Mouse (Mus musculus) lung, postnatal 0 days (tissue): ENCODE results near the gene Mtfr2. TPM values are rescaled to one million over a fixed set of nuclear protein-coding genes. Genes with fewer than 3 reads are reported as not detected.
A peak's percentile ranks its signal among the peaks of the same experiment; 100 is the strongest.

Experiments used
- ATAC-seq: fragments of 200-750 bp; cut with Nextera tagmentation; 2 replicates; pipeline ENCODE4 v1.8.0; 2017; ENCODE audit warnings: moderate library complexity
- DNase-seq: peaks from one replicate; pipeline ENCODE4 v3.0.0-alpha.2; 2016; ENCODE audit warnings: low spot score
- H3K27ac ChIP-seq: fragments of 300-500 bp; sonication (generic); 2 replicates; pipeline ENCODE4 v1.5.1; 2014; ENCODE audit warnings: antibody characterized with exemption, mild to moderate bottlenecking, low read length, mixed read lengths
- H3K27me3 ChIP-seq: fragments of 300-500 bp; sonication (generic); replicated peaks from 2 replicates; pipeline ENCODE4 v1.6.1; 2014; ENCODE audit warnings: low read length, mixed read lengths; ENCODE audit not compliant: insufficient read depth
- H3K36me3 ChIP-seq: fragments of 300-500 bp; sonication (generic); 2 replicates; pipeline ENCODE4 v1.6.1; 2014; ENCODE audit warnings: low read length, mixed read lengths; ENCODE audit not compliant: insufficient read depth
- H3K4me1 ChIP-seq: fragments of 300-500 bp; sonication (generic); 2 replicates; pipeline ENCODE4 v1.6.1; 2014; ENCODE audit warnings: antibody characterized with exemption, low read depth, low read length, mixed read lengths; ENCODE audit not compliant: insufficient read depth
- H3K4me2 ChIP-seq: fragments of 300-500 bp; sonication (generic); replicated peaks from 2 replicates; pipeline ENCODE4 v1.6.1; 2014; ENCODE audit warnings: low read depth, mild to moderate bottlenecking, low read length, moderate library complexity, mixed read lengths
- H3K4me3 ChIP-seq: fragments of 300-500 bp; sonication (generic); 2 replicates; pipeline ENCODE4 v1.5.1; 2014; ENCODE audit warnings: low read depth, low read length
- H3K9ac ChIP-seq: fragments of 300-500 bp; sonication (generic); replicated peaks from 2 replicates; pipeline ENCODE4 v1.6.1; 2014; ENCODE audit warnings: low read depth, mild to moderate bottlenecking
- H3K9me3 ChIP-seq: fragments of 300-500 bp; sonication (generic); 2 replicates; pipeline ENCODE4 v1.6.1; 2016; ENCODE audit warnings: low read length, mixed read lengths
- CTCF ChIP-seq: IDR thresholded peaks from 2 replicates; pipeline ENCODE4 v1.5.1; 2016; ENCODE audit warnings: antibody characterized with exemption, mild to moderate bottlenecking
- EP300 ChIP-seq: IDR thresholded peaks from 2 replicates; pipeline ENCODE4 v1.6.1; 2016; ENCODE audit warnings: antibody characterized with exemption, mild to moderate bottlenecking, control low read depth
- WGBS: fragments of 180-500 bp; shearing (Covaris S2); extraction: QIAGEN DNeasy Blood & Tissue Kit; methylation state at CpG from one replicate; pipeline ENCODE4 v1.1.7; 2014; 5-methylcytosine and 5-hydroxymethylcytosine counted together
- polyA plus RNA-seq: library from polyadenylated mRNA; unstranded; fragments of >200 nt; fragmentation: Nextera tagmentation; extraction: Ambion mirVana; gene quantifications from 2 replicates; pipeline ENCODE4 v1.2.1, GENCODE M21; 2015

The Mtfr2 gene
- polyA plus RNA-seq, 1 experiment from 2014 or later, result 0.29 TPM

DNA sequence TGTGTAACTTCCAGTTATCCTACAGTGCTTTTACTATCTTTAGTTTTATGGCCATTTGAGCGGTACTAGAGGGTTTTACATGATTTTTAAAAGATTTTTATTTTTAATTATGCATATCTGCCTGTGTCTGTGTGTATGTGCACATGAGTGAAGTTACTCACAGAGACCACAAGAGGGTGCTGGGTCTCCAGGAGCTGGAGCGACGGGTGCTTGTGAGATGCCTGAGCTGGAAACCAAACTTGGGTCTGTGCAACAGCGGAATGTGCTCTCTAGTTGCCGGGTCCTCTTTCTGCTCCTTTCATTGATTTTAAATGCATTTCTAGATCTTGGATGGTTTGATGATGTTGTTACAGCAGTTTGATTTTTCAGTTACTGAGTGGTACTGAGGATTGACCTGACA is 24.5 kb downstream of the Mtfr2 start:
- no peak overlapping the region for H3K27ac ChIP-seq
- H3K9me3 ChIP-seq, result no peaks in the 10 kb centered on the region
- no peak for DNase-seq
- H3K9ac ChIP-seq, result no peak overlapping the region
- no peak for ATAC-seq
- H3K4me3 ChIP-seq, result no peak overlapping the region
- 93% methylated on average over 5 of the region's 5 CpGs for WGBS
- no peaks in the 10 kb centered on the region for H3K4me1 ChIP-seq
- TF ChIP-seq EP300 (no peak), CTCF (peak; percentile 19; the same call in 1 of the 2 replicates)
- H3K4me2 ChIP-seq, result no peak overlapping the region
- no peaks in the 10 kb centered on the region for H3K36me3 ChIP-seq
- no peaks in the 10 kb centered on the region for H3K27me3 ChIP-seq

DNA sequence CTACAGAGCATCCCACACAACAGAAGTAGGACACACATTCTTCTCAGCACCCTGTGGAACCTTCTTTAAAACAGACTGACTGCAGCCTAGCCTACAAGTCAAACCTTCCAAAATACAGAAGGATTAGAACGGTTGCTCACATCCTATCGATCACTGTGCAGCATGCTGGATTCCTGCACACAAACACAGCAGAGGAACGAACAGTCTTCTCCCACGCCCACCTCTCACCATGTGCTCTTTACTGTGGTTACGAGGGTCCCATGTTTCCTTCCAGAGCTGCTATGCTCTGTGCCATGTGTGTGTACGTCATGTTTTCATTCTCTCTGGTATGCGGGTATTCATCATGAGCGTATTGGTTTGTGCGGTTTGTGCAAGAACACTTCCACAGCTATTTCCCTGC is 30.1 kb downstream of the Mtfr2 start:
- no peak overlapping the region for H3K4me2 ChIP-seq
- ATAC-seq (no peak), DNase-seq (no peak)
- H3K27ac ChIP-seq, result no peak overlapping the region
- H3K27me3 ChIP-seq, result no peaks in the 10 kb centered on the region
- WGBS, result 84% methylated on average over 9 of the region's 9 CpGs
- TF ChIP-seq EP300 (no peak), CTCF (no peak)
- H3K4me3 ChIP-seq, result no peak overlapping the region
- H3K36me3 ChIP-seq, result no peaks in the 10 kb centered on the region
- H3K9me3 ChIP-seq, result no peaks in the 10 kb centered on the region
- no peaks in the 10 kb centered on the region for H3K4me1 ChIP-seq
- H3K9ac ChIP-seq, result no peak overlapping the region

DNA sequence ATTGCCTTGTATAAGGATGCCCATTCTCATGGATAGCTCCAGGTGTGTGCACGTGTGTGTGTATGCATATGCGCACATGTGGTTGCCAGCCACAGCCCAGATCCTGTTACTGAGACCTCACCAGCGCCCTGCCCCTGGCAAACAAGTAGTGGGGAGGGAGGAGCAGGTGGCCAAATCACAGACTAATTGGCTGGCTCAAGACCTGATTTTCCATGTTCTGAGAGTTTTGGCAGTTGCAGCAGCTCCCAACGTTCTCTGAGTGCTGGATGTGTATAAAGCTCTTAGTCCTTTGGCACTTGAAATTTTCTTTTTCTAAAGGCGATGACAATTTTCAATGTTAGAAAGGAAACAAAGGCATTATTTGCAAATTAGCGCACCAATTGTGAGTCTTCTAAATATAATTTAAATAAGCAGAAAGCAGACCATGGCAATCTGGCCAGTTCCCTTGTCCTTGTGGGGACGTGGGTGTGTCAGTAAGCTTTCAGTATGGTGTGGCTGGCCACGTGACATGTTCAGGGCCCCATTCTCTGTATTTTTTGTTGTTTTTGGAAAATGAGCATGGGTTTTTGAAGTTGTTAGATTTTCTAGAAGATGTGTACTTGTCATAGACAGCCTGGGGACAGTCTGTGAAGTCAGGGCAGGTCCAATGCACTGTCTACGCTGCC is 31.6 kb downstream of the Mtfr2 start:
- H3K4me2 ChIP-seq, result no peak overlapping the region
- no peaks in the 10 kb centered on the region for H3K36me3 ChIP-seq
- no peaks in the 10 kb centered on the region for H3K4me1 ChIP-seq
- H3K27ac ChIP-seq, result no peak overlapping the region
- no peak for DNase-seq
- no peak overlapping the region for H3K9ac ChIP-seq
- H3K27me3 ChIP-seq, result no peaks in the 10 kb centered on the region
- TF ChIP-seq CTCF (no peak), EP300 (no peak)
- no peak overlapping the region for H3K4me3 ChIP-seq
- H3K9me3 ChIP-seq, result no peaks in the 10 kb centered on the region
- 69% methylated on average over 9 of the region's 9 CpGs for WGBS
- ATAC-seq, result no peak

DNA sequence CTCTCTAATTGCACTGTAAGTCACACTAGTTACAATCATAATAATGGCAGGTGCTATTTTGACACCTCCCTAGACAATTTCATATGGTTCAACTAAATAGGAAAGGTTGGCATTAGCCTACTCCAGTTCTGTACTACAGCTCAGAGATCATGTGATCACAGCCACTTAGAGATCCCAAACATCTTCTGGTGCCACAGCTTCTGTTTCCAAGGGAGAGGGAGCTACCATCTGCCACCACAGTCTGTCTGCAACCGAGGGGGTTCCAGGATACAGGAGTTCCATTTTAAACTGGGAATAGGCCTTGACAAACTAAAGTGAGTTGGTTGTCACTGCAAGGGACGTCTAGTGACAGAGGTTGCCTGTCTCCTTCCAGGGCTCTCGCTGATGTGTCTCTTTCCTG is 33.2 kb downstream of the Mtfr2 start:
- Histone ChIP-seq H3K4me2 (no peak overlapping the region), H3K4me1 (no peaks in the 10 kb centered on the region), H3K9ac (no peak overlapping the region), H3K27ac (no peak overlapping the region), H3K27me3 (no peaks in the 10 kb centered on the region), H3K4me3 (no peak overlapping the region), H3K9me3 (no peaks in the 10 kb centered on the region), H3K36me3 (no peaks in the 10 kb centered on the region)
- 74% methylated on average over 3 of the region's 3 CpGs for WGBS
- TF ChIP-seq CTCF, result no peak
- no peak for TF ChIP-seq EP300
- no peak for DNase-seq
- no peak for ATAC-seq

DNA sequence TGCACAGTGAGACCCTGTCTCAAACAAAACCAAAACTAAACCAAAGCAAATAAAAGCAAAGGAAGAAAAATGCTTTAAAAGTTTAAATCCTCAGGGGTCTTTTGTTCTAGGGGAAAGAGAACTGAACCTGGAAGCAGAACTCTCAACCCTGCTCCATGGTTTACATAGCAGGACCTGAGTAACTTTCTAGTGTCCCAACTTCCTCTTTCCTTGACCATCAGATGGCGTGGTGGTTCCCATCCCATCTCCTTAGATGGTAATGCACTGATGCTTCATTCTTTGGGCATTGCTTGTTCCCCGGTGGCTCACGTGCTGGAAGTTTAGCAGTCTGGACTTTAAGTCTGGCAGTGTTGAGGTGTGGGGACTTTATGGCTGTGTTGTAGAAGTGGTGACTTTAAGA is 33.8 kb downstream of the Mtfr2 start:
- no peaks in the 10 kb centered on the region for H3K27me3 ChIP-seq
- no peaks in the 10 kb centered on the region for H3K4me1 ChIP-seq
- no peaks in the 10 kb centered on the region for H3K9me3 ChIP-seq
- H3K27ac ChIP-seq, result no peak overlapping the region
- no peak for TF ChIP-seq CTCF
- TF ChIP-seq EP300, result no peak
- no peak overlapping the region for H3K4me3 ChIP-seq
- H3K4me2 ChIP-seq, result no peak overlapping the region
- no peak overlapping the region for H3K9ac ChIP-seq
- WGBS, result 70% methylated on average over 3 of the region's 3 CpGs
- H3K36me3 ChIP-seq, result no peaks in the 10 kb centered on the region
- ATAC-seq (no peak), DNase-seq (no peak)

GRCm38 (mm10) chr10:20382807-20383419 is 35.3 kb downstream of the Mtfr2 start:
- Histone ChIP-seq H3K36me3 (no peaks in the 10 kb centered on the region), H3K9me3 (no peaks in the 10 kb centered on the region), H3K27me3 (no peaks in the 10 kb centered on the region), H3K4me3 (no peak overlapping the region), H3K27ac (no peak overlapping the region), H3K4me2 (no peak overlapping the region), H3K9ac (no peak overlapping the region), H3K4me1 (no peaks in the 10 kb centered on the region)
- ATAC-seq, result no peak
- TF ChIP-seq CTCF (no peak), EP300 (no peak)
- 75% methylated on average over 6 of the region's 6 CpGs for WGBS
- peak; percentile 22 for DNase-seq
